Mouse (Mus musculus): ENCODE data around the gene Vamp8.

DNA sequence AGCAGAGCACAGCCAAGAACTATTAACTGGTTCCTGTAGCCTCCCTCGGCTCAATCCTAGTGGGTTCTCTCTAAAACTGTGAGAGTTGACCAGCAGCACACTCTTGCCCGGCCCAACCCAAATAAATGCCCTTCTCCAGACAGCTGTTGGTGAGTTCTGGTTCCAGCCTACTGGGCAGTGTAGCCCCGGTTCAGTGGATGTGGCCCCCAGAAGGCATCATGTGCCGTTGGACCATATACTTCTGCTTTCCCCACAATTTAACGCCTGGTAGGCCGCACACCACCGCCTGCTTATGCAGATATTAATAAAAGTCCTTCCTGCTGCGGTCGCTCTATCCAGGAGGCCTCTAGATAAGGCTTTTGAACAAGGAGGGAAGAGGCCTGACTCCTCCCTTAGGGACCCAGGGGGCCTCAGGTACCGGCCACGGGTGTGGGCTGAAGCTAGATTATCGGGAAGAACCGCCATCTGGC lies 997 bp downstream of the Vamp8 start:
- TF ChIP-seq CTCF (IDR thresholded peaks at IDR 0.05) (no peak), EP300 (IDR thresholded peaks at IDR 0.05; ENCODE audit: insufficient read depth, low read depth, low read length) (no peak), POLR2A (IDR thresholded peaks at IDR 0.05; ENCODE audit: insufficient read depth, low read depth, low read length) (no peak)
